Mouse (Mus musculus) lung, embryonic 16.5 days (tissue): ENCODE measurements at regions not wholly inside any gene's neighbourhood (a gene's known extent, or its start where the extent isn't known, plus 50 kb on each side); places are given as distances from the start of the nearest gene placed in this dataset.

Experiments
- ATAC-seq: fragments of 200-750 bp; cut with Nextera tagmentation; 2 replicates; pipeline ENCODE4 v1.8.0; 2017; ENCODE audit warnings: low read depth, mild to moderate bottlenecking, moderate library complexity
- H3K27ac ChIP-seq: fragments of 300-500 bp; sonication (generic); 2 replicates; pipeline ENCODE4 v1.5.1; 2014; ENCODE audit warnings: mild to moderate bottlenecking, control low read depth, low read length
- H3K27me3 ChIP-seq: fragments of 300-500 bp; sonication (generic); 2 replicates; pipeline ENCODE4 v1.6.1; 2014; ENCODE audit warnings: low read depth, low read length, mixed read lengths; ENCODE audit not compliant: control insufficient read depth, insufficient read depth
- H3K36me3 ChIP-seq: fragments of 300-500 bp; sonication (generic); 2 replicates; pipeline ENCODE4 v1.6.1; 2014; ENCODE audit warnings: low read length; ENCODE audit not compliant: control insufficient read depth, insufficient read depth
- H3K4me1 ChIP-seq: fragments of 300-500 bp; sonication (generic); replicated peaks from 2 replicates; pipeline ENCODE4 v1.6.1; 2014; ENCODE audit warnings: low read length, mixed read lengths; ENCODE audit not compliant: control insufficient read depth, insufficient read depth
- H3K4me2 ChIP-seq: fragments of 300-500 bp; sonication (generic); 2 replicates; pipeline ENCODE4 v1.6.1; 2014; ENCODE audit warnings: low read depth, low read length, control low read depth
- H3K4me3 ChIP-seq: fragments of 300-500 bp; sonication (generic); 2 replicates; pipeline ENCODE4 v1.5.1; 2014; ENCODE audit warnings: mild to moderate bottlenecking, low read length, control low read depth
- H3K9ac ChIP-seq: fragments of 300-500 bp; sonication (generic); 2 replicates; pipeline ENCODE4 v1.6.1; 2014; ENCODE audit warnings: low read length, control low read depth
- H3K9me3 ChIP-seq: fragments of 300-500 bp; sonication (generic); 2 replicates; pipeline ENCODE4 v1.6.1; 2016; ENCODE audit warnings: low read length; ENCODE audit not compliant: control insufficient read depth
- WGBS: fragments of 180-500 bp; shearing (Covaris S2); extraction: QIAGEN DNeasy Blood & Tissue Kit; methylation state at CpG from one replicate; pipeline ENCODE4 v1.1.7; 2014; 5-methylcytosine and 5-hydroxymethylcytosine counted together

DNA sequence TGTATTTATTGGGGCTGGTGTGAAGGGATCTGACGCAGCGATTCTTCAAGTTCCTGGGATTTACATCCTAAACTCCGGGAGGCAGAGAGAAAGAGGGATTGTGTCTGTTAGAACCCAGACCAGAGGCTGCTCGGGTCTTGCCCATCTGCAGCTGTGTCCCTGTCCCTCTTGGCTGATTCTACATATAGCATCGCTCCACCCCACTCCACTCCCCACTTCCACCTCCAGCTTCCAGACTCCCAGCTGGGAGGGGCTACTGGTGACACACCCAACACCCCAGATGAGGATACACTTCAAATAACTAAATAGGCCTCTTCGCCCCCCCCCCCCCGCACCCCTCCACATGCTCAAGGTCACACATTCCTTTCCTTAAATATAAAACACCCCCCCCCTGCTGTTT lies 85.1 kb upstream of the Smyd2 start:
- ATAC-seq, result no peak
- Histone ChIP-seq H3K4me2 (no peak overlapping the region), H3K27ac (no peak overlapping the region), H3K9me3 (no peaks in the 10 kb centered on the region), H3K36me3 (no peaks in the 10 kb centered on the region), H3K4me1 (no peaks in the 10 kb centered on the region), H3K4me3 (no peak overlapping the region), H3K9ac (no peak overlapping the region), H3K27me3 (no peaks in the 10 kb centered on the region)
- WGBS, result 57% methylated on average over 7 of the region's 7 CpGs

DNA sequence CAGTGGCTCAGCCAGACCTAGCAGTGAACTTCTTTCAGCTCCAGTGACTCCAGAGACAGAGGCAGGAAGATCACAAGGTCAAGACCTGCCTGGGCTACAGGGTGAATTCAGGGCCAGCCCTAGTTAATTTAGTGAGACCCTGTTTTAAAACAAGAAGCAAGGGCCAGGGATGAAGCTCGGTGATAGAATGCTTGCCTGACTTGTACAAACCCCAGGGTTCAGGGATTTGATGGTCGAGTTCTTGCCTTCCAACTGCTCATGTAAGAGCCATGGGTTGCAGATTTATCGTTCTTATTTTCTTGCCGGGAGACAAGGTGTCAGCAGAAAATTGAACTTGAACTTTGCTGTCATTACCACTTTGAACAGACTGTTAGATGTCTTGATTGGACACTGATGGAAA lies 78.9 kb upstream of the Smyd2 start:
- no peaks in the 10 kb centered on the region for H3K36me3 ChIP-seq
- WGBS, result 43% methylated on average over 4 of the region's 4 CpGs
- H3K9me3 ChIP-seq, result no peaks in the 10 kb centered on the region
- no peak overlapping the region for H3K4me2 ChIP-seq
- no peak overlapping the region for H3K27ac ChIP-seq
- ATAC-seq, result no peak
- no peak overlapping the region for H3K9ac ChIP-seq
- H3K4me3 ChIP-seq, result no peak overlapping the region
- no peaks in the 10 kb centered on the region for H3K27me3 ChIP-seq
- H3K4me1 ChIP-seq, result no peaks in the 10 kb centered on the region

DNA sequence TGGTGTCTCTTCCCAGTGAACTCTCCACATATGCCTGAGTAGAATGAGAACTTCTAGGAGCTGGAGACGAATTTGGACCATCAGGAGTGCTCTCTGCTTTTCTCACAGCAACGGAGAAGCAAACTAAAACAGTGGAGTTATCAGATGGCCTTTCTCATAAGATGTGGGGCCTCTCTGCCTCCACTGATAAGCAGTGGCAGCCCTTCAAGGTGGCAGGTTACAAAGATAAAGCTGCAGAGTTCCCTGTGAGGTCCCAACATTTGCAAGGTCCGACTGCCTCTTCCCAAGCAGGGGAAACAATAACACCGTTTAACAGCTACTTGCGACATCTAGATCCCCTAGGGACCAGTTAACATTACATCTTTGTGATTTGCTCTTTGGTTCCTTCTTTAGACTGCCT lies 71.5 kb upstream of the Smyd2 start:
- Histone ChIP-seq H3K4me3 (no peak overlapping the region), H3K9ac (no peak overlapping the region), H3K4me2 (no peak overlapping the region), H3K9me3 (no peaks in the 10 kb centered on the region), H3K27ac (no peak overlapping the region), H3K27me3 (no peaks in the 10 kb centered on the region), H3K4me1 (no peaks in the 10 kb centered on the region), H3K36me3 (no peaks in the 10 kb centered on the region)
- WGBS, result 6% methylated on average over 5 of the region's 5 CpGs
- no peak for ATAC-seq

DNA sequence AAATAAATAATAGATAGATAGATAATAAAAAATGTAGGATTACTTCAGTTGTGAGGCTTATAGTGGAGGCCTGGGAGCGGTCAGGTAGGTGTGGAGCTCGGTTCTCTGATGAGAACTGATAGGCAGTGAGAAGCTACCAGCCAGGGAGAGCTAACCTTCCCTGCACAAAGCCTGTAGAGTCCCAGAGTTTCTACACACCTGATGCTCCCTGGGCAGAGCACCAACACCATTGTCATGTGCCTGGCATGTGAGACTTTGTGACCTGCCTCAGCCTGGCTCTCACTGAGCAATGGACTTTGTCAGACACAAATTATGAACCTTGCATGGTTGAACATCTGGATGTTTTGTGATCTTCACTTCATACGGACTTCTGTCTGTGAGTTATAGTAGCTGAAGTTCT lies 71.1 kb upstream of the Smyd2 start:
- Histone ChIP-seq H3K9ac (no peak overlapping the region), H3K36me3 (no peaks in the 10 kb centered on the region), H3K27me3 (no peaks in the 10 kb centered on the region), H3K4me3 (no peak overlapping the region), H3K9me3 (no peaks in the 10 kb centered on the region), H3K27ac (no peak overlapping the region), H3K4me1 (no peaks in the 10 kb centered on the region), H3K4me2 (no peak overlapping the region)
- 69% methylated on average over 3 of the region's 3 CpGs for WGBS
- ATAC-seq, result no peak

DNA sequence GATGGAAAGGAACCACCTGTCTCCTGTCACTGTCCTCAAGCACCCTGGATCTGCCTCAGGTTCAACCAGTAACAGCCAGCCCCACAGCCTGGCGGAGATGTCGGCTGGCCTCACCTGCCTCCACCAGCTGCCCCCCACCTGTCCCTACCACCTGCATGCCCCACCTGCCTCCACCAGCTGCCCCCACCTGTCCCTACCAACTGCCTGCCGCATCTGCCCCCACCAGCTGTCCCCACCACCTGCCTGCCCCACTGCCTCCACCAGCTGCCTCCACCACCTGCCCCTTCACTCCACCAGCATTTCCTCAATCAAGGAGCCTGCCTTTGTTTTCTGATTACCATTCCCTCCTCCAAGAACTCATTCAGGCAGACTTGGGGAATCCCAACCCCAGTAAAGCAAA lies 68.9 kb upstream of the Smyd2 start:
- Histone ChIP-seq H3K4me2 (no peak overlapping the region), H3K4me3 (no peak overlapping the region), H3K27ac (no peak overlapping the region), H3K36me3 (no peaks in the 10 kb centered on the region), H3K27me3 (no peaks in the 10 kb centered on the region), H3K9ac (no peak overlapping the region), H3K4me1 (no peaks in the 10 kb centered on the region), H3K9me3 (no peaks in the 10 kb centered on the region)
- ATAC-seq, result no peak
- 83% methylated on average over 3 of the region's 3 CpGs for WGBS

DNA sequence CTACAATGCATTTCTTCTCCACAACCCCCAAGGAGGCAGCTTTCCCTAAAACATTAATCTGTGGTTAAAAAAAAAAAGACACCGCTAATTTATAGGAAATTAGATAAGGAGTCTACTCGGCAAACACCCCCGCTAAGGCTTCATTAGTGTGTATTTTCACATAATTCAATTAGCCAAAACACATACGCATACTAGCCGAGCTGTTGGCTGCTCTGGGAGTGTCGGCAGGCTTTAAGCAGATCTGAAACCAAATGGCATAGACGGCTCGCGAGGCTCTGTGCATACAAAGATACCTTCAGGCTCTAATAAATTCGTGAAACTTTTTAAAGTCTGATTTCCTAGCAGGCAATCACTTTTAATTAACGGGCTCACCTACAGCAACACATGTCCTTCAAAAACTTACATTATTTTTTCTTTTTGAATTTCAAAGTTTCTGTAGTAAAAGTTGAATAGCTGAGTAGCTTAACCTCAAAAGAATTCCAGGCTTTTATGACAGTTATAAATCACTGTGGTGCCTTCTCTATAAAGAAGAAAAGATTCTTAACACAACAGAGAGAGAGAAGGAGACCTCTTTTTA lies 68.0 kb upstream of the Smyd2 start:
- no peak overlapping the region for H3K27ac ChIP-seq
- no peaks in the 10 kb centered on the region for H3K4me1 ChIP-seq
- no peaks in the 10 kb centered on the region for H3K9me3 ChIP-seq
- H3K27me3 ChIP-seq, result no peaks in the 10 kb centered on the region
- 39% methylated on average over 11 of the region's 11 CpGs for WGBS
- H3K4me2 ChIP-seq, result no peak overlapping the region
- no peak overlapping the region for H3K4me3 ChIP-seq
- ATAC-seq, result no peak
- no peaks in the 10 kb centered on the region for H3K36me3 ChIP-seq
- H3K9ac ChIP-seq, result no peak overlapping the region

DNA sequence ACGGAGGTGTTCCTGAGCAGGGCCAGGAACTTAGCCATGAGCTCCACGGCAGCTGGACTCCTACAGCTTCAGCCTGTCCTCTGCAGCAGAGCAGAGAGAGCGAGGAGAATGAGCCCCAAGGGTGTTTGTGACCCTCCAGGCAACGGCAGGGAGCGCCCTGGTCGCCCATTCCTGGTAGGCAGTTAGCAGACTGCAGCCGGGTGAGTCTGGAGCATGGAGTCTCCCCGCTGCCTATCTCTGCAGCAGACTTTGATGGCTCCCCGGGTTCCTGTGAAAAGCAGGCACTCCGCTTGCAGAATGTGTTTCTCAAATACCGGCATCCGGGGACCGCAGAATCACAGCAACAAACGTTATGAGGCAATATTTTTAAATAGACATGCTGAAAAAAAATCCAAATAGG lies 67.2 kb upstream of the Smyd2 start:
- Histone ChIP-seq H3K4me2 (no peak overlapping the region), H3K27me3 (no peaks in the 10 kb centered on the region), H3K4me1 (no peaks in the 10 kb centered on the region), H3K36me3 (no peaks in the 10 kb centered on the region), H3K9me3 (no peaks in the 10 kb centered on the region), H3K9ac (no peak overlapping the region), H3K27ac (no peak overlapping the region), H3K4me3 (no peak overlapping the region)
- 22% methylated on average over 14 of the region's 14 CpGs for WGBS
- no peak for ATAC-seq

DNA sequence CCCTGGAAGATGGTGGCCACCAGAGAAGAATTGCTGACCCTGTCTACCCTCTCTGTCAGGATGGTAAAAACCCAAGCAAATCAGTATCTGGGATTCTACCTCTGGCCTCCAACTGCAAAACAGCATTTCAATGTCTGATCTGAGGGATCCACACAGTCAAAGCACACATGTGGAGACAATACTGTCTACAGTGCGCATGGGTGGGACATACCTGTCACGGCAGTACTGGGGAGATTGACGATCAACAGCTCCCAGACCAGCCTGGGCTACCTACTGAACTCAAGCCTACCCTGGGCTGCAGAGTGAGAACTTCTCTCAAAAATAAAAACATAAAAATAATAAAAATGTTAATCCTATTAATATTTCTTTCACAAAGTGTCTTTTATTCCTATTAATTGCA lies 66.7 kb upstream of the Smyd2 start:
- Histone ChIP-seq H3K36me3 (no peaks in the 10 kb centered on the region), H3K27me3 (no peaks in the 10 kb centered on the region), H3K4me1 (no peaks in the 10 kb centered on the region), H3K9me3 (no peaks in the 10 kb centered on the region), H3K27ac (no peak overlapping the region), H3K4me3 (no peak overlapping the region), H3K4me2 (no peak overlapping the region), H3K9ac (no peak overlapping the region)
- WGBS, result 93% methylated on average over 3 of the region's 3 CpGs
- no peak for ATAC-seq

DNA sequence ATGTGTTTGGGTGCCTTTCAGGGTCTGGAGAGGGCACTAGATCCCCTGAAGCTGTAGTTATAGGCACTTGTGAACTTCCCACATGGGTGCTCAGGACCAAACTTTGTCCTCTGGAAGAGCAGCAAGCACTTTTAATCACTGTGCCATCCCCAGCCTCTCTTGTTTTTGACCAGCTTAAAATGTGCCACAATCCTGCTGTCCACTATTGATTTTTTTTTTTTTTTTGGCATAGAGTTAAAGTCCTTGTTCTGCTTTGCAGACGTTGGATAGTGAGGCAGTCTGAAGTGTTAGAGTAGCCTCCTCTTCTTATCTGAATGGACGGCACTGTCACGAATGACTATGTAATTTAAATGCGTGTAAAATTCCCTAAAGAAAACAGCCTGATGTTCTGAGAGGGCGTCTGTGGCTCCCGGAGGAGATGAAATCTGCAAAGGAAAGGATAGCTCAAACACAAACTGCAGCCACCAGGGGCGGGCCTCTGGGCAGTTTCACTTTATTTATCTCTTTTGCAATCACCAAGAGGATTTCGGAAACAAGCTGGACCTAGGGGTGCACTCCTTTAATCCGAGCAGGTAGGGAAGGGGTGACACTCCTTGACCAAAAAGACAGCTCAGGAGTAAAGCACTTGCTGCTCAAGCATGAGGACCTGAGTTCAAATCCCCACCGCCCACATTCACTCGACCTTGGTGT lies 63.5 kb upstream of the Smyd2 start:
- Histone ChIP-seq H3K27ac (no peak overlapping the region), H3K4me2 (no peak overlapping the region), H3K4me3 (no peak overlapping the region), H3K36me3 (no peaks in the 10 kb centered on the region), H3K4me1 (no peaks in the 10 kb centered on the region), H3K27me3 (no peaks in the 10 kb centered on the region), H3K9ac (no peak overlapping the region), H3K9me3 (no peaks in the 10 kb centered on the region)
- ATAC-seq, result no peak
- WGBS, result 50% methylated on average over 11 of the region's 11 CpGs

DNA sequence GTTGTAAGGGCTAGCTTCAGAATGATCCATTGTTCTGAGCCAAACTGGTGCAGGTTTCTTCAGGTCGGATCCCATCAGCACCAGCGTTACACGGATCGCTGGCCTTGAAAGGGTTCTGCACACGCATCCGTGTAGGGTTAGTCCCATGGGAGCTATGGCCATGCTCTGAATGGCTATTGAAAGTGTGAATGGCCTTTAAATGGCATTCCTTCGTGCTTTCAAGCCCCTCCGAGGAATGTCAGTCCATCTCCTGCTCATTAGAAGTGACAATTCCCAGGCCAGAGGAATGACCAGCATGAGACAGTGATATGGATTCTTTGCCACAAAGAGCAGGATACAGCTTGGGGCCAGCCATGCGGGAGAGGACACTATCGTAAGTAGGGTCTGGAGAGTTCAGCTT lies 56.1 kb upstream of the Smyd2 start:
- no peak for ATAC-seq
- H3K4me1 ChIP-seq, result no peaks in the 10 kb centered on the region
- H3K36me3 ChIP-seq, result no peaks in the 10 kb centered on the region
- no peak overlapping the region for H3K9ac ChIP-seq
- no peak overlapping the region for H3K4me2 ChIP-seq
- H3K9me3 ChIP-seq, result no peaks in the 10 kb centered on the region
- no peak overlapping the region for H3K27ac ChIP-seq
- H3K27me3 ChIP-seq, result no peaks in the 10 kb centered on the region
- WGBS, result 86% methylated on average over 10 of the region's 10 CpGs
- H3K4me3 ChIP-seq, result no peak overlapping the region
